Mouse (Mus musculus) forebrain, embryonic 16.5 days (tissue): ENCODE measurements around the gene Vwa1. TPM values are rescaled to one million over a fixed set of nuclear protein-coding genes. Genes with fewer than 3 reads are reported as not detected.

Experiments
- ATAC-seq: fragments of 200-750 bp; cut with Nextera tagmentation; 2 replicates; pipeline ENCODE4 v1.8.0; 2017; ENCODE audit warnings: mild to moderate bottlenecking, moderate library complexity
- H3K27ac ChIP-seq: fragments of 300-500 bp; sonication (generic); 2 replicates; pipeline ENCODE4 v1.5.1; 2014; ENCODE audit warnings: low read length, control low read depth
- H3K27me3 ChIP-seq: fragments of 300-500 bp; sonication (generic); replicated peaks from 2 replicates; pipeline ENCODE4 v1.6.1; 2014; ENCODE audit warnings: low read length; ENCODE audit not compliant: control insufficient read depth, insufficient read depth
- H3K36me3 ChIP-seq: fragments of 300-500 bp; sonication (generic); 2 replicates; pipeline ENCODE4 v1.6.1; 2014; ENCODE audit not compliant: control insufficient read depth, insufficient read depth
- H3K4me1 ChIP-seq: fragments of 300-500 bp; sonication (generic); replicated peaks from 2 replicates; pipeline ENCODE4 v1.6.1; 2014; ENCODE audit warnings: low read length; ENCODE audit not compliant: control insufficient read depth, insufficient read depth
- H3K4me2 ChIP-seq: fragments of 300-500 bp; sonication (generic); 2 replicates; pipeline ENCODE4 v1.6.1; 2014; ENCODE audit warnings: mild to moderate bottlenecking, low read length, control low read depth
- H3K4me3 ChIP-seq: fragments of 300-500 bp; sonication (generic); replicated peaks from 2 replicates; pipeline ENCODE4 v1.5.1; 2014; ENCODE audit warnings: mild to moderate bottlenecking, low read length, control low read depth
- H3K9ac ChIP-seq: fragments of 300-500 bp; sonication (generic); replicated peaks from 2 replicates; pipeline ENCODE4 v1.6.1; 2014; ENCODE audit warnings: low read depth, low read length, control low read depth
- H3K9me3 ChIP-seq: fragments of 300-500 bp; sonication (generic); 2 replicates; pipeline ENCODE4 v1.6.1; 2016; ENCODE audit warnings: low read length; ENCODE audit not compliant: control insufficient read depth
- WGBS: fragments of 180-500 bp; shearing (Covaris S2); extraction: QIAGEN DNeasy Blood & Tissue Kit; methylation state at CpG from one replicate; pipeline ENCODE4 v1.1.7; 2014; 5-methylcytosine and 5-hydroxymethylcytosine counted together
- polyA plus RNA-seq: library from polyadenylated mRNA; unstranded; fragments of >200 nt; fragmentation: Nextera tagmentation; extraction: Ambion mirVana; gene quantifications from 2 replicates; pipeline ENCODE4 v1.2.1, GENCODE M21; 2015

The Vwa1 gene
- polyA plus RNA-seq, 1 experiment from 2014 or later = 27.3 TPM

DNA sequence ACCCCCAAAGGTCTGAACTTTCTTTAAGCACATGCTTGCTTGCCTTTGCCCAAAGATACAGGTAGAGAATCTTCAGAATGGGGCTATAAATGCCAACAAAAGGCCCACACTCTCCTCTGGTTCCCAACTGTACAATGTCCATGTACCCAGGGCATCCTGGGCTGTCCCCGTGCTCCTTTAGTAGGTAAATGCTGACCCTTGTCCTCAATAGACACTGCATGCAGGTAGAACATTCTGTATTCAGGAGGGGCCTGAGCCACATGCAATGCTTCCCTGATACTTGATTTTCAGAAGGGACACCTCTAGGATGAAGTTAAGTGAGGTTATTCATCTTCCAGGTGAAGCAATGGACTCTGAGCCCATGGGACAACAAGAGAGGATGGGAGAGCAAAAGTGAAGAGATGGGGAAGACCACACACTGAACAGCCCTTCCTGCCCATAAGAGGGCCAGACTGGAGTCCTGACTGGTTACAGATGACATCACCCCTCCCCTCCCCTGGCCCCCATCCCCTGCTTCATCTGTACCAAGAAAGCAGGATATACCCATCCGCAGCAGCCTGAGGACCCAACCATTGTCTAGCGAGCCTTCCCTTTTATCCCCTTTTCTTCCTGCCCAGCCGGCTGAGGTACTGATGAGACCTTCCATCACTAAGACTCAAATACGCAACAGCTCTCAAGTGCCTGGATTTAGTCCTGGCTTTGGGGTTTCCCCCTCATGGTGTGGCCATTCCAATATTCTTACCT, 991 bp downstream of the Vwa1 start:
- H3K4me2 ChIP-seq = peak overlapping the region; percentile 59
- H3K4me1 ChIP-seq = peaks cover 29% of the 10 kb centered on the region
- WGBS = 32% methylated on average over 5 of the region's 5 CpGs
- no peak for ATAC-seq
- H3K27ac ChIP-seq = no peak overlapping the region
- H3K4me3 ChIP-seq = peak overlapping the region; percentile 41
- H3K27me3 ChIP-seq = peaks cover 8% of the 10 kb centered on the region
- H3K36me3 ChIP-seq = no peaks in the 10 kb centered on the region
- H3K9ac ChIP-seq = no peak overlapping the region
- H3K9me3 ChIP-seq = no peaks in the 10 kb centered on the region

- Histone ChIP-seq H3K4me2 (no peak overlapping the region), H3K4me1 (peaks cover 29% of the 10 kb centered on the region), H3K27me3 (peaks cover 8% of the 10 kb centered on the region), H3K9me3 (no peaks in the 10 kb centered on the region), H3K9ac (no peak overlapping the region), H3K36me3 (no peaks in the 10 kb centered on the region), H3K4me3 (no peak overlapping the region; the same call in 1 of the 2 replicates), H3K27ac (no peak overlapping the region)
- WGBS = 90% methylated on average over 13 of the region's 13 CpGs
- no peak for ATAC-seq
Measured at GRCm38 (mm10) chr4:155772786-155773185, 1.7 kb downstream of the Vwa1 start.

- 82% methylated on average over 2 of the region's 2 CpGs for WGBS
- ATAC-seq = no peak
- H3K27me3 ChIP-seq = peaks cover 8% of the 10 kb centered on the region
Measured at GRCm38 (mm10) chr4:155771706-155772105, 2.8 kb downstream of the Vwa1 start.

DNA sequence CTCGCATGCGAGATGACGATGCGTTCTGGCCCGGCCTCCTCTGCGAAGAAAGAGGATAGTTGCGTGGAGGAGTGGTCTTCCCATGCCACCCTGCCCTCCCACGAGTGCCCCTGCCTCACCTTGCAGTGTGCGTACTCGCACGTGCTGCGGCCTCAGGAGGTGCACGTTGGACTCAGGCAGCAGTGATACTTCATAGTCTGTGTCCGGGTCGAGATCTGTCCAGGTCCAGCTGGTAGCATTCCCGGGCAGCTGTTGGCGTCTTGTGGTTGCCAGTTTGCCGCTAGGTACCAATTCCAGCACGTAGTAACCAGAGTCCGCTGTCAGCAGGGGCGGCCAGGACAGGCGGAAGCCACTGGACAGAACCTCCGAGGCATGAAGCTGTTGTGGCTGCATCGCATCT, 3.9 kb downstream of the Vwa1 start:
- Histone ChIP-seq H3K9ac (peak overlapping the region; percentile 86), H3K4me2 (peak overlapping the region; percentile 63), H3K27me3 (peaks cover 8% of the 10 kb centered on the region), H3K4me3 (peak overlapping the region; percentile 57), H3K4me1 (peaks cover 25% of the 10 kb centered on the region), H3K27ac (no peak overlapping the region), H3K9me3 (no peaks in the 10 kb centered on the region), H3K36me3 (no peaks in the 10 kb centered on the region)
- ATAC-seq = peak; percentile 0; the same call in 1 of the 2 replicates
- 40% methylated on average over 24 of the region's 24 CpGs for WGBS

More at GRCm38 (mm10) chr4:155771706-155772105, 2.8 kb downstream of the Vwa1 start:
- H3K4me1 ChIP-seq = peaks cover 29% of the 10 kb centered on the region
- no peak overlapping the region for H3K4me2 ChIP-seq
- H3K4me3 ChIP-seq = no peak overlapping the region
- no peaks in the 10 kb centered on the region for H3K9me3 ChIP-seq
- no peak overlapping the region for H3K9ac ChIP-seq
- H3K27ac ChIP-seq = no peak overlapping the region
- no peaks in the 10 kb centered on the region for H3K36me3 ChIP-seq

- peak; percentile 78 for ATAC-seq
- H3K4me2 ChIP-seq = peak overlapping the region; percentile 63
- no peaks in the 10 kb centered on the region for H3K36me3 ChIP-seq
- peak overlapping the region; percentile 57 for H3K4me3 ChIP-seq
- no peaks in the 10 kb centered on the region for H3K9me3 ChIP-seq
- peaks cover 6% of the 10 kb centered on the region for H3K27me3 ChIP-seq
- H3K27ac ChIP-seq = no peak overlapping the region
- peak overlapping the region; percentile 86 for H3K9ac ChIP-seq
- WGBS = under 1% methylated on average over 39 of the region's 39 CpGs
- H3K4me1 ChIP-seq = peaks cover 20% of the 10 kb centered on the region
Measured at GRCm38 (mm10) chr4:155769880-155770512, 4.5 kb downstream of the Vwa1 start.

DNA sequence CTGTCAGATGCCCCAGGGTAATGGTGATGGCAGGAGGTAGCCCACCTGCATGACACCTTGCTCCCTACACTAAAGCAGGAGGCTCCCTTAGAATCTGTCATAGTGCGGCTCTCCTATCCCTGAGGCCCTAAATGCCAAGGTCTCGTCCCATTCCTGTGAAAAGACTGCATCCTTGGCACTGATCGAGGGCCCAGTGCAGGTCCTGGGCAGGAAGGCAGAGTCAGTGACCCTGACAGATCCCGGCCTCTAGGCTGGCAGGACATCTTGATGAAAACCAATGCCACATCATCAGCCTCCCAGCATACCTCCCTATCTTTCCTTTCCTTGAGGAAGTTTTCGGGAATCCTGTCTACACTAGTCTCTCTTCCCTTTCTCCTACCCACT, 5.0 kb downstream of the Vwa1 start:
- H3K27me3 ChIP-seq = peaks cover 5% of the 10 kb centered on the region; the same call in 1 of the 2 replicates
- H3K27ac ChIP-seq = no peak overlapping the region
- H3K4me1 ChIP-seq = peaks cover 15% of the 10 kb centered on the region
- peak overlapping the region; percentile 63 for H3K4me2 ChIP-seq
- H3K36me3 ChIP-seq = no peaks in the 10 kb centered on the region
- no peak for ATAC-seq
- peak overlapping the region; percentile 57 for H3K4me3 ChIP-seq
- no peaks in the 10 kb centered on the region for H3K9me3 ChIP-seq
- H3K9ac ChIP-seq = peak overlapping the region; percentile 86
- 56% methylated on average over 5 of the region's 5 CpGs for WGBS

DNA sequence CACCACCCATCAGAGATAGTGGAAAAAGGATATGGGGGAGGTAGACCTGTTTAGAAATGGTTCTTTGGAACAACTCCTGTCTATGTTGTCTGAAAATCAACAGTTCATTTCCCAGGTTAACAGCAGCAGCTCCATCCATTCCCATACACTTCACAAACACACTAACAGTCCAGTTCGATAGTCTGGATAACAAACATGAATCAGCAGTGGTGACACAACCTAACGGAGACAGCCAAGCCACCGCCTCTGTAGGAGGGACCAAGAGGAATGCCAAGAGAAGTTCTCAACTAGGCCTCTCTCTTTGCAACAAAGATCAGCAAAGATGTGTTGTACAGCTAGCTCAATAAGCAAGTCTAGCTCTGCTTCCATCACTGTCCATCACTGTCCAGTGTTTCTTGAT, 12.1 kb downstream of the Vwa1 start:
- 98% methylated on average over 3 of the region's 3 CpGs for WGBS
- Histone ChIP-seq H3K27ac (no peak overlapping the region), H3K9me3 (no peaks in the 10 kb centered on the region), H3K4me2 (no peak overlapping the region), H3K27me3 (no peaks in the 10 kb centered on the region), H3K36me3 (no peaks in the 10 kb centered on the region), H3K4me1 (peaks cover 20% of the 10 kb centered on the region), H3K4me3 (no peak overlapping the region), H3K9ac (no peak overlapping the region)
- ATAC-seq = no peak

- H3K9ac ChIP-seq = peak overlapping the region; percentile 73
- H3K27me3 ChIP-seq = no peaks in the 10 kb centered on the region
- no peaks in the 10 kb centered on the region for H3K36me3 ChIP-seq
- peak overlapping the region; percentile 97 for H3K4me2 ChIP-seq
- no peak for ATAC-seq
- WGBS = 2% methylated on average over 28 of the region's 28 CpGs
- peak overlapping the region; percentile 80 for H3K4me3 ChIP-seq
- H3K27ac ChIP-seq = no peak overlapping the region
- H3K9me3 ChIP-seq = no peaks in the 10 kb centered on the region
- H3K4me1 ChIP-seq = peaks cover 20% of the 10 kb centered on the region
Measured at GRCm38 (mm10) chr4:155761356-155762099, 13.0 kb downstream of the Vwa1 start.
